ENCODE assay signal across 13 mouse cellular contexts in genomic region chr4:128269261-128269875, GRCm38 (mm10). TPM values are rescaled to one million over a fixed set of nuclear protein-coding genes. Genes with fewer than 3 reads are reported as not detected.
DNase-seq lines count a peak whose midpoint lies in the region; ATAC-seq and TF ChIP-seq lines count a peak whose summit lies in the region.
"Had no signal": no experiment of that assay in that cellular context is flagged by ENCODE, and none has a peak within 500 bp of the region (broad histone marks: within the 10 kb centered on the region; RNA-seq: fewer than 3 reads in every experiment).

No protein-coding gene starts in this region.

- no peak for TF ChIP-seq POLR2A in liver, adult 2 months (IDR thresholded peaks at IDR 0.05; ENCODE audit: extremely low read depth, insufficient read depth, low read length)

- no peak for ATAC-seq in liver, embryonic 11.5 days (replicated peaks; ENCODE audit: low FRiP score)
- no peak for ATAC-seq in G1E (ENCODE audit: extremely low read depth, insufficient number of reproducible peaks, low FRiP score, poor library complexity, severe bottlenecking)

- intact Hi-C loops in heart, postnatal 25 days (cut with DNase I), result no loop called here

- no peaks in the 10 kb centered on the region for H3K27me3 ChIP-seq in liver, adult 2 months (ENCODE audit: control insufficient read depth, insufficient read depth, low read length)
- no peaks in the 10 kb centered on the region for H3K27me3 ChIP-seq in liver, embryonic 11.5 days (replicated peaks; ENCODE audit: control insufficient read depth, insufficient read depth, low read length)
- no peaks in the 10 kb centered on the region for H3K27me3 ChIP-seq in G1E (ENCODE audit: insufficient read depth, low read length)
- H3K27me3 ChIP-seq: liver, embryonic 13.5 days had no signal

- DNase-seq in heart, adult 8-10 months (ENCODE audit: low spot score), result peak; percentile 13
- no peak for DNase-seq in heart, postnatal 25 days (ENCODE audit: low spot score)
- DNase-seq in liver, adult 2 months (ENCODE audit: extremely low read depth, low read depth, low spot score), result peak; percentile 9
- no peak for DNase-seq in liver, embryonic 11.5 days (ENCODE audit: low spot score)
- DNase-seq in G1E (ENCODE audit: low spot score), result no peak
- peak; percentile 31 to 46 for DNase-seq in heart, adult 9 months (ENCODE audit: low spot score in 2 of 2)
- no peak for DNase-seq in spleen, adult 12 weeks (ENCODE audit: low spot score)
- DNase-seq: cerebellum, adult 8-10 months; liver, embryonic 13.5 days; thymus, adult 18-20 months had no signal

- H3K4me2 ChIP-seq in liver, embryonic 11.5 days, result no peak overlapping the region
- H3K4me2 ChIP-seq: liver, embryonic 13.5 days had no signal

- H3K79me2 ChIP-seq in liver, adult 2 months (ENCODE audit: control insufficient read depth, insufficient read depth, low read length), result no peaks in the 10 kb centered on the region

- no peak overlapping the region for H3K4me3 ChIP-seq in liver, adult 2 months (ENCODE audit: insufficient read depth, low read depth, low read length)
- no peak overlapping the region for H3K4me3 ChIP-seq in liver, embryonic 11.5 days (ENCODE audit: low read depth, low read length)
- peak overlapping the region; percentile 33 for H3K4me3 ChIP-seq in G1E (ENCODE audit: low read depth, low read length)
- H3K4me3 ChIP-seq: embryonic facial prominence, embryonic 10.5 days; liver, embryonic 13.5 days had no signal

- no peak overlapping the region for H3K9ac ChIP-seq in liver, adult 2 months (ENCODE audit: low read depth, low read length)
- H3K9ac ChIP-seq in liver, embryonic 11.5 days (ENCODE audit: low read depth, low read length), result no peak overlapping the region
- H3K9ac ChIP-seq: liver, embryonic 13.5 days had no signal

- WGBS in liver, adult 2 months, result 78% methylated on average over 9 of the region's 9 CpGs
- WGBS in liver, embryonic 11.5 days, result 81% methylated on average over 9 of the region's 9 CpGs

- H3K36me3 ChIP-seq in liver, adult 2 months (ENCODE audit: control insufficient read depth, insufficient read depth, low read length), result no peaks in the 10 kb centered on the region
- no peaks in the 10 kb centered on the region for H3K36me3 ChIP-seq in liver, embryonic 11.5 days (ENCODE audit: control insufficient read depth, insufficient read depth, low read length)
- no peaks in the 10 kb centered on the region for H3K36me3 ChIP-seq in G1E (replicated peaks)
- H3K36me3 ChIP-seq: embryonic facial prominence, embryonic 10.5 days; liver, embryonic 13.5 days had no signal

- TF ChIP-seq CTCF in liver, adult 2 months (IDR thresholded peaks at IDR 0.05; ENCODE audit: low read depth, low read length), result no peak
- no peak for TF ChIP-seq CTCF in G1E (IDR thresholded peaks at IDR 0.05; ENCODE audit: low read depth, low read length)

- H3K4me1 ChIP-seq in liver, adult 2 months (ENCODE audit: control insufficient read depth, insufficient read depth, low read length), result no peaks in the 10 kb centered on the region
- H3K4me1 ChIP-seq in liver, embryonic 11.5 days (replicated peaks; ENCODE audit: control insufficient read depth, insufficient read depth, low read length), result no peaks in the 10 kb centered on the region
- H3K4me1 ChIP-seq in G1E (ENCODE audit: insufficient read depth, low read depth, low read length), result no peaks in the 10 kb centered on the region
- H3K4me1 ChIP-seq: embryonic facial prominence, embryonic 10.5 days; liver, embryonic 13.5 days had no signal

- no peak overlapping the region for H3K27ac ChIP-seq in liver, adult 2 months (replicated peaks; ENCODE audit: insufficient read depth, low read depth, low read length)
- H3K27ac ChIP-seq in liver, embryonic 11.5 days (ENCODE audit: low read depth, low read length), result no peak overlapping the region
- H3K27ac ChIP-seq: embryonic facial prominence, embryonic 10.5 days; liver, embryonic 13.5 days had no signal

- no peaks in the 10 kb centered on the region for H3K9me3 ChIP-seq in liver, embryonic 11.5 days (ENCODE audit: control insufficient read depth, low read length)
- peaks cover 93% of the 10 kb centered on the region for H3K9me3 ChIP-seq in G1E (replicated peaks)
- H3K9me3 ChIP-seq: embryonic facial prominence, embryonic 10.5 days had no signal

RNA-seq across cellular contexts. Expression of gene Hmgb4, which starts 8.6 kb away (rescaled TPM):
- total RNA-seq in heart, adult 8-10 months (2022), result not detected
- total RNA-seq in heart, postnatal 25 days (2021), result not detected
- not detected in 2 replicates for total RNA-seq in liver, adult 2 months (2014; rRNA removed)
- polyA plus RNA-seq in liver, adult 2 months (2012; rRNA removed), result not detected in 2 replicates
- not detected in 2 replicates for polyA plus RNA-seq in liver, embryonic 11.5 days (2014; fragmentation: Nextera tagmentation; extraction: Ambion mirVana)
- total RNA-seq in G1E (2014; fragmentation: Nextera tagmentation) (not detected in 2 replicates), G1E (2017) (0.66 TPM in 1 of 2 replicates, not detected in the other)
- polyA plus RNA-seq in G1E (2012), result not detected in 2 replicates
- total RNA-seq: hematopoietic stem cell, adult 5-6 weeks had no signal
- polyA plus RNA-seq: brain, embryonic 14.5 days; embryonic facial prominence, embryonic 10.5 days; liver, embryonic 13.5 days had no signal

Comparison
In these comparisons a context has a peak if more than half of its experiments do, and no peak if none do; other contexts are left out.
1. DNase-seq: peak in heart, adult 8-10 months (single experiment), liver, adult 2 months (single experiment) and heart, adult 9 months (2 of 2); none in heart, postnatal 25 days (single experiment), liver, embryonic 11.5 days (single experiment), G1E (single experiment) and spleen, adult 12 weeks (single experiment).